Mouse (Mus musculus) ES-Bruce4 (cell line): Measurements from ENCODE around the gene Cfhr2. TPM values are rescaled to one million over a fixed set of nuclear protein-coding genes. Genes with fewer than 3 reads are reported as not detected.
"Not testable (repeated sequence)": the region's sequence is repeated elsewhere in the genome, so short reads cannot be mapped to it uniquely, and the experiment has no call there.

ENCODE experiments used
- H3K27ac ChIP-seq: 2 replicates; pipeline ENCODE4 v1.5.1; 2012; ENCODE audit warnings: low read length, inconsistent platforms; ENCODE audit not compliant: insufficient read depth
- H3K27me3 ChIP-seq: 2 replicates; pipeline ENCODE4 v1.6.1; 2012; ENCODE audit warnings: mild to moderate bottlenecking, low read length, inconsistent platforms; ENCODE audit not compliant: control insufficient read depth, poor library complexity, insufficient read depth, severe bottlenecking
- H3K36me3 ChIP-seq: 2 replicates; pipeline ENCODE4 v1.6.1; 2012; ENCODE audit warnings: inconsistent platforms, mild to moderate bottlenecking, low read length, moderate library complexity; ENCODE audit not compliant: control insufficient read depth, poor library complexity, insufficient read depth, severe bottlenecking
- H3K4me1 ChIP-seq: one replicate; pipeline ENCODE4 v1.8.1; 2011; ENCODE audit warnings: low read length; ENCODE audit not compliant: control insufficient read depth, insufficient read depth
- H3K4me3 ChIP-seq: 2 replicates; pipeline ENCODE4 v1.5.1; 2011; ENCODE audit warnings: low read depth, mild to moderate bottlenecking, low read length
- H3K9ac ChIP-seq: 2 replicates; pipeline ENCODE4 v1.6.1; 2012; ENCODE audit warnings: low read depth, mild to moderate bottlenecking, inconsistent platforms; ENCODE audit not compliant: poor library complexity, severe bottlenecking
- H3K9me3 ChIP-seq: replicated peaks from 2 replicates; pipeline ENCODE4 v1.6.1; 2012; ENCODE audit warnings: mild to moderate bottlenecking, low read length, inconsistent platforms; ENCODE audit not compliant: control insufficient read depth, poor library complexity, insufficient read depth, severe bottlenecking
- CTCF ChIP-seq: IDR thresholded peaks from one replicate; pipeline ENCODE4 v1.8.1; 2011; ENCODE audit warnings: low read depth, low read length
- EP300 ChIP-seq: IDR thresholded peaks from 2 replicates; pipeline ENCODE4 v1.6.1; 2011; ENCODE audit warnings: low read depth, low read length; ENCODE audit not compliant: insufficient read depth
- POLR2A ChIP-seq: IDR thresholded peaks from one replicate; pipeline ENCODE4 v1.8.1; 2011; ENCODE audit warnings: low read length; ENCODE audit not compliant: insufficient read depth
- polyA plus RNA-seq: library from polyadenylated mRNA; stranded (reverse); fragments of >200 nt; gene quantifications from 2 replicates; pipeline ENCODE4 v1.2.4, GENCODE M21; 2011; ENCODE audit warnings: low read depth; ENCODE audit not compliant: missing spikeins, insufficient read depth, insufficient read length

The Cfhr2 gene
- polyA plus RNA-seq, 1 experiment = not detected

DNA sequence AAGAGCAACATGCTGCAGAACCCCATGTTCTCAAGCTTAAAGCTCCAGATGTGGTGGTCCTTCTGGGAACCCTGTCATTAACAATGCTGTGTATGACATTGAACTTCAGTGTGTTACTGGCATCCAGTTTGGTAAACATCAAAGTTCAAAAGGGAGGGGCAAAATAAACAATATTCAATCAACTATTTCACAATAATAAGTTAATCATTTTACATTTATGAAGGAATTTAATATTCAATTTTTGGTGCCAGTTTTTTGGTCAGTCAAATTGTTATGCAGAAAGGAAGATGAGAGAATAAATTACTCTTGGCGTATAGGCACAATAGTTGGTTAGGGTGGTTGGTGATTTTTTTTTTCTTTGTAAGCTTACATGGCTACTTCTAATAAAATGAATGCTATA is 77.4 kb downstream of the Cfhr2 start, which contains the start of gene Gm4788:
Gene Gm4788, minus strand, starts transcription at position 101 of the 400 bp plus-strand sequence.
- no peak within 1 kb of the TSS for H3K27ac ChIP-seq
- no peaks in the 10 kb centered on the region for H3K4me1 ChIP-seq
- no peaks in the 10 kb centered on the region for H3K36me3 ChIP-seq
- TF ChIP-seq POLR2A (no peak), CTCF (no peak), EP300 (no peak)
- H3K9me3 ChIP-seq = peaks cover 4% of the 10 kb centered on the region; the same call in 1 of the 2 replicates
- H3K9ac ChIP-seq = no peak within 1 kb of the TSS
- no peak within 1 kb of the TSS for H3K4me3 ChIP-seq
- no peaks in the 10 kb centered on the region for H3K27me3 ChIP-seq

DNA sequence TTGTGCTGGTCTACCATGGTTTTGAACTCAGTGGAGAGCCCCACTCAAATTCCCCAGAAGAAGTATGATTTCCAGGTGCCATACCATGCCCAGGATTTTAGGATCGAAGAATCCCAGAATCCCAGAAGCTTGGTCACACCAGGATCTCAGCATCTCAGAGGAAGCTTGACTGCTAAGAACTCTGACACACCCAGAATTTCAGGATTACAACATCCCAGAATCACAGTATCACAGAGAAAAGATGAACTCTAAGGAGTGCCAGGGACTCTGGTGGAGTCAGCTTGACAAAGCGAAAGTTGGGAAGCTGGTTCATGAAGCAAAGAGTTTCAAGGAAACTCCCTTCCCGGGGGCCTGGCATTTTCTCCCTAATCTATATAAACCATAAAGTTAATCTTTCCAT is 88.6 kb downstream of the Cfhr2 start:
- H3K36me3 ChIP-seq, H3K27ac ChIP-seq, H3K4me1 ChIP-seq, H3K4me3 ChIP-seq, H3K9me3 ChIP-seq, H3K9ac ChIP-seq, H3K27me3 ChIP-seq: not testable (repeated sequence)

Other genes with a start within 250 kb of the Cfhr2 start
- not detected in 2 replicates for gene Gm4788, start 77.5 kb downstream of the Cfhr2 start, polyA plus RNA-seq